Mouse (Mus musculus): ENCODE measurements around the gene Scamp2. TPM values are rescaled to one million over a fixed set of nuclear protein-coding genes. Genes with fewer than 3 reads are reported as not detected.

Gene Scamp2
- total and polyA plus RNA-seq, 2 experiments from 2014 or later: 41.2 to 47.4 TPM

DNA sequence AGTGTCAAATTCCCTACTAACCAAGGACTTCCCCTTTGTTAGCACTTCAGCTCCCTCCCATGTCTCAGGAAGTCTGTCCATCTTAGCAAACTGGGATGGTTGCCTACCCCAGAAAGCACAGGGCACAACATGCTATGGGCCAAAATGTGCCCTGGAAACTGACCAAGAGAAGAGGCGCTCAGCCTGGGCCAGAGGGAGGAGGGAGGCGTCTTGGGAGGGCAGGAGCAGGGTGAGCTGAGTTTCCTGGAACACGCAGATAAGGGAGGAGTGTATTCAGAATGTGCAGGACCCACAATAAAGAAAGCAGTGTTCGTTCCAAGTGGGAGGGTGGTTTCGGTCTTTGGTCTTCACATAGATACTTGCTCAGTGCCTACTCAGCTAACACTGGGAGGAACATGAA, 13.5 kb upstream of the Scamp2 start:
- H3K9ac ChIP-seq (replicated peaks; ENCODE audit: low read length, poor library complexity, severe bottlenecking): no peak overlapping the region
- H3K27me3 ChIP-seq (ENCODE audit: insufficient read depth, low read length): no peaks in the 10 kb centered on the region
- no peak overlapping the region for H3K27ac ChIP-seq (ENCODE audit: low read depth, low read length)
- H3K9me3 ChIP-seq (ENCODE audit: low read length): no peaks in the 10 kb centered on the region
- DNase-seq (ENCODE audit: low spot score) (peak; percentile 30), ATAC-seq (ENCODE audit: low FRiP score) (no peak)
- peaks cover 4% of the 10 kb centered on the region; the same call in 1 of the 2 replicates for H3K4me1 ChIP-seq (ENCODE audit: insufficient read depth, low read length)
- H3K4me3 ChIP-seq (ENCODE audit: low read depth, low read length): no peak overlapping the region
- TF ChIP-seq CTCF (IDR thresholded peaks at IDR 0.05): no peak
- H3K4me2 ChIP-seq (ENCODE audit: low read depth, low read length, poor library complexity, severe bottlenecking): no peak overlapping the region
- 79% methylated on average over 5 of the region's 5 CpGs for WGBS
- H3K36me3 ChIP-seq (ENCODE audit: insufficient read depth, low read length): peaks cover 46% of the 10 kb centered on the region

DNA sequence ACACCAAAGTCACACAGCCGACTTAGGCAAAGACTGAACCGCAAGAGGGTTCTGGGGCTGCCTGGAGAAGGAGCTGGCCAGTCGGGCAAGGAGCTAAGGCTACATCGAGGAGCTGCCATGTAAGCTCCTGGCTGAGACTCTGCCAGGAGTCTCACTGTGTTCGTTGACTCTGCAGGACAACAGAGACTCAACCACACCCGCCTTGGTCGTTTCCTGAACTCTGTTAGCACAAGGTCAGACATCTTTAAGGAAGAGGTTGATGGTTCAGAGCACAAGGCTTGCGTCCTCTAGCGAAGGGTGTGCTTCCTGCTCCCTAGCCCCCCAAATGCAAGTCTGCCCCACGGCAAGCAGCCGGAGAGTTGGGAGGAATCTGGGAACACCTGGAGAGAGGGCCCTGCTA, 12.9 kb upstream of the Scamp2 start:
- Histone ChIP-seq H3K4me2 (ENCODE audit: low read depth, low read length, poor library complexity, severe bottlenecking) (no peak overlapping the region), H3K4me1 (ENCODE audit: insufficient read depth, low read length) (peaks cover 4% of the 10 kb centered on the region; the same call in 1 of the 2 replicates), H3K9ac (replicated peaks; ENCODE audit: low read length, poor library complexity, severe bottlenecking) (no peak overlapping the region), H3K9me3 (ENCODE audit: low read length) (no peaks in the 10 kb centered on the region), H3K27me3 (ENCODE audit: insufficient read depth, low read length) (no peaks in the 10 kb centered on the region), H3K4me3 (ENCODE audit: low read depth, low read length) (no peak overlapping the region), H3K27ac (ENCODE audit: low read depth, low read length) (no peak overlapping the region), H3K36me3 (ENCODE audit: insufficient read depth, low read length) (peaks cover 40% of the 10 kb centered on the region)
- WGBS: 95% methylated on average over 11 of the region's 11 CpGs
- DNase-seq (ENCODE audit: low spot score): no peak
- no peak for TF ChIP-seq CTCF (IDR thresholded peaks at IDR 0.05)
- ATAC-seq (ENCODE audit: low FRiP score): no peak

DNA sequence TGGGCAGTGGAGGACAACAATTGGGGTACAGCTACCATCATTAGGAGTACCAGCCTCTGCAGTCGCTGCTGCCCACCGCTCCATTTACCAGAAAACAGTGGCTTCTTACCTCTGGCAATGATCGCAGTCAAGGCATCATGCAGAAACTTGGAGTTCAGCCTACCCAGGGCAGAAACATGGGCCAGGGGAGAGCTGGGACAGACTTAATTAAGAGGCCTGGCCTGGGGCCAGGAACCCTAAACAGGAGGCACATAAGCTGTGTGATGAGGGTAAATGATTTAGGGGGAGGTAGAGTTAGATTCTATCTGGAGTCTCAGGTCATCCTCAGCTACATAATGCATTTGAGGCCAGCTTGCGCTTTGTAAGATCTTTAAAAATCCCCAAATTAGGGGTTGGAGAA, 11.6 kb upstream of the Scamp2 start:
- Histone ChIP-seq H3K9ac (replicated peaks; ENCODE audit: low read length, poor library complexity, severe bottlenecking) (no peak overlapping the region), H3K4me1 (ENCODE audit: insufficient read depth, low read length) (peaks cover 4% of the 10 kb centered on the region; the same call in 1 of the 2 replicates), H3K27ac (ENCODE audit: low read depth, low read length) (no peak overlapping the region), H3K4me2 (ENCODE audit: low read depth, low read length, poor library complexity, severe bottlenecking) (no peak overlapping the region), H3K36me3 (ENCODE audit: insufficient read depth, low read length) (peaks cover 29% of the 10 kb centered on the region), H3K9me3 (ENCODE audit: low read length) (no peaks in the 10 kb centered on the region), H3K4me3 (ENCODE audit: low read depth, low read length) (no peak overlapping the region), H3K27me3 (ENCODE audit: insufficient read depth, low read length) (no peaks in the 10 kb centered on the region)
- peak; percentile 73 for DNase-seq (ENCODE audit: low spot score)
- ATAC-seq (ENCODE audit: low FRiP score): no peak
- WGBS: 90% methylated on average over 4 of the region's 4 CpGs
- TF ChIP-seq CTCF (IDR thresholded peaks at IDR 0.05): no peak

DNA sequence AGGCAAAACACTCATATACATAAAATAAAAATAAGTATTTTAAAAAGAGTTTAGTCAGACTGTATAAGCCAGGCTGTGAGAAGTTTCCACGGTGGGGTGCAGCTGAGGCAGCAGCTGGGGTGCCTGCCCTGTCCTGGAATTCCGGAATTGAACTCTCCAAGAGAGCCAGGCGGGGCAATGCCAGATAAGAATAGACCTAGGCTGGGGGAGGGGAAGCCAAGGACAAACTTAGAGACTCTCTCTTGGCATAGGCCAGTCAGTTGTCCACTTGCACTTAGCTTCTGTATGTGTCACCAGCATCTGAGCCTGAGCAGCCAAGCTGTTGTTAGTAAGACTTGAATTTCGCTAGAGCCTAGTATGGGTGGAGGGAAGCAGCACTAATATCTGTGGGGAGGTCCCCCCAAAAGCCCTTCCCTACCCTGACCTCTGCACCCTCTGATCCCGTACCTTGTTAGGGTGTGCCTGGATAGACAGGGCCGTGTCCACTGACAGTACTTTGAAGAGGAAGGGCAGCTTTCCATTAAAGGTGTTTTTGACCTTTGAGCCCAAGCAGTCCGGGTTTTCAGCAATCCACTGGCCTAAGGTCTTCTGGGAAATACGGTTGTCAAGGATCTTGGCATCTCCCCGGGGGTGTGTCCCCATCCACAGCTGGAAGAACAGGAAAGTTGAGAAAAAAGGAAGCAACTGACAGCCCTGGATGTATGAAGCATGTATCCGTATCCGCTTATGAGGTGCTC, 10.4 kb upstream of the Scamp2 start:
- Histone ChIP-seq H3K9ac (replicated peaks; ENCODE audit: low read length, poor library complexity, severe bottlenecking) (no peak overlapping the region), H3K27ac (ENCODE audit: low read depth, low read length) (no peak overlapping the region), H3K36me3 (ENCODE audit: insufficient read depth, low read length) (peaks cover 24% of the 10 kb centered on the region), H3K4me3 (ENCODE audit: low read depth, low read length) (no peak overlapping the region), H3K27me3 (ENCODE audit: insufficient read depth, low read length) (no peaks in the 10 kb centered on the region), H3K4me2 (ENCODE audit: low read depth, low read length, poor library complexity, severe bottlenecking) (no peak overlapping the region), H3K4me1 (ENCODE audit: insufficient read depth, low read length) (peaks cover 4% of the 10 kb centered on the region; the same call in 1 of the 2 replicates), H3K9me3 (ENCODE audit: low read length) (no peaks in the 10 kb centered on the region)
- 88% methylated on average over 11 of the region's 11 CpGs for WGBS
- DNase-seq (ENCODE audit: low spot score): no peak
- no peak for ATAC-seq (ENCODE audit: low FRiP score)
- TF ChIP-seq CTCF (IDR thresholded peaks at IDR 0.05): no peak

DNA sequence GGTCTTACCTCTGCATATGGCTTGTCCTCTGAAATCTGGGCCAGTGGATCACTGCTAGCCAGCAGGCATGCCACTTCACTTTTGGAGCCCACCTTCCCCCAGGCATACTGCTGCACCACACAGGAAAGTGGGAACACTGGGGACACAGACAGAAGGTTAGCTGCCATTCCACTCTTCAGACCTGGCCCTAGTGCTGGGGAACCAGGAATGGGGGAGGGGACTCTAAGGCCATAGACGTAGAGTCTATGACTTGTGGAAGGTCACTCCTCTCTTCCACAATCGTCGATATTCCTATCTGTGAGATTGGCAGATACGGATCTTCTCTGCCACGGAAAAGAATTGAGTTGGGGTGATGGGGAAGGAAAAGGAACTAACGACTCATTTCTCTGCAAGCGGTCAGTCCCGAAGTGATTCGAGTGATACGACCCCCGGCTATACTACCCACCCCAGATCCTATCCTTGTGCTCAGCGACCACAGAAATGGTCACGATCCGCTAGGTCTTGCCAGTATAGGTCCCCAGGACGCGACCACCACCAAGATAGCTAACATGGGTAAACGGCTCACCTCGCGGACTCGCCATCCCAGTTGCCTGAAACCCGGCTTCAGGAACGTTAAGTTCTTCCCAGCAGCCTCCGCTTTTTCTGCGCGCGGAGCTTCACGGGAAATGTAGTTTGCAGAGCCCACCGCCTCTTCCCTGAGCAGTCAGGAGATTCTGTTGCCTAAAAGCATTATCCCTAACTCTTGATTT, 8.4 kb upstream of the Scamp2 start, which contains the start of gene Mpi:
TSS of gene Mpi (minus strand) at position 625 of the 749 bp plus-strand sequence.
- under 1% methylated on average over 28 of the region's 28 CpGs for WGBS
- ATAC-seq (ENCODE audit: low FRiP score): peak; percentile 44; the same call in 1 of the 2 replicates
- H3K27ac ChIP-seq (ENCODE audit: low read depth, low read length): peak within 1 kb of the TSS; percentile 55; the same call in 1 of the 2 replicates

DNA sequence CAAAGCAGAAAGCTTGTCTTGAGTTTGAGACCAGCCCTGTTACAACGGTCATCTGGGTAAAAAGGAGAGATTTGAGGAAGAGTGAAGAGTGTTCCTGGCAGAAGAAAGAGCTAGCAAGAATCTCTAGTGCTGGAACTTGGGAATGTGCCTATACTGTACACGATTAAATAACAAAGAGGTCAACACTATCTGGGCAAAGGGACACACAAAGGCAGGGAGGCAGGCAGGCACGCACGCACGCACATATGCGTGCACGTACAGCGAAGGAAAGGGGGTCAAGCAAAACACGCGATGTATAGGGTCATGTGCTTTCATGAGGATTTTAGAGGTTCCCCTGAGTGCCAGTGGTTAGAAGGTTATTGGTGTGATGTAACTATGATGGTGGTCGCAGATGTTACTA, 7.6 kb upstream of the Scamp2 start:
- Histone ChIP-seq H3K36me3 (ENCODE audit: insufficient read depth, low read length) (peaks cover 14% of the 10 kb centered on the region; the same call in 1 of the 2 replicates), H3K27ac (ENCODE audit: low read depth, low read length) (no peak overlapping the region), H3K4me2 (ENCODE audit: low read depth, low read length, poor library complexity, severe bottlenecking) (no peak overlapping the region), H3K9me3 (ENCODE audit: low read length) (no peaks in the 10 kb centered on the region), H3K4me3 (ENCODE audit: low read depth, low read length) (no peak overlapping the region), H3K9ac (replicated peaks; ENCODE audit: low read length, poor library complexity, severe bottlenecking) (no peak overlapping the region), H3K4me1 (ENCODE audit: insufficient read depth, low read length) (peaks cover 4% of the 10 kb centered on the region; the same call in 1 of the 2 replicates), H3K27me3 (ENCODE audit: insufficient read depth, low read length) (no peaks in the 10 kb centered on the region)
- 74% methylated on average over 11 of the region's 11 CpGs for WGBS
- DNase-seq (ENCODE audit: low spot score): no peak
- no peak for TF ChIP-seq CTCF (IDR thresholded peaks at IDR 0.05)
- ATAC-seq (ENCODE audit: low FRiP score): no peak

More for the DNA sequence above, 8.4 kb upstream of the Scamp2 start, which contains the start of gene Mpi:
- no peak for TF ChIP-seq CTCF (IDR thresholded peaks at IDR 0.05)
- Histone ChIP-seq H3K4me1 (ENCODE audit: insufficient read depth, low read length) (peaks cover 4% of the 10 kb centered on the region; the same call in 1 of the 2 replicates), H3K9ac (replicated peaks; ENCODE audit: low read length, poor library complexity, severe bottlenecking) (peak within 1 kb of the TSS; percentile 77), H3K4me3 (ENCODE audit: low read depth, low read length) (peak within 1 kb of the TSS; percentile 63), H3K9me3 (ENCODE audit: low read length) (no peaks in the 10 kb centered on the region), H3K27me3 (ENCODE audit: insufficient read depth, low read length) (no peaks in the 10 kb centered on the region), H3K4me2 (ENCODE audit: low read depth, low read length, poor library complexity, severe bottlenecking) (peak within 1 kb of the TSS; percentile 89), H3K36me3 (ENCODE audit: insufficient read depth, low read length) (peaks cover 18% of the 10 kb centered on the region)
- peak; percentile 77 for DNase-seq (ENCODE audit: low spot score)

Measured in midbrain, postnatal 0 days (tissue).